Comparison of ENCODE assay signal across 32 mouse cellular contexts in genomic region chr3:76251385-76251784, GRCm38 (mm10).
"Had no signal": no experiment of that assay in that cellular context is flagged by ENCODE, and none has a peak within 500 bp of the region (broad histone marks: within the 10 kb centered on the region; RNA-seq: fewer than 3 reads in every experiment).

No protein-coding gene starts in this region.

- H3K4me1 ChIP-seq: limb, embryonic 10.5 days; limb, embryonic 12.5 days; limb, embryonic 13.5 days; limb, embryonic 15.5 days; liver, embryonic 12.5 days; liver, embryonic 13.5 days; liver, embryonic 15.5 days; lung, embryonic 15.5 days; megakaryocyte, embryonic 14.5 days; midbrain, embryonic 10.5 days; midbrain, embryonic 12.5 days; midbrain, embryonic 13.5 days; midbrain, embryonic 15.5 days; neural tube, embryonic 12.5 days had no signal

- H3K4me3 ChIP-seq: limb, embryonic 10.5 days; limb, embryonic 12.5 days; limb, embryonic 13.5 days; limb, embryonic 15.5 days; liver, embryonic 12.5 days; liver, embryonic 13.5 days; liver, embryonic 15.5 days; lung, embryonic 15.5 days; megakaryocyte, embryonic 14.5 days; midbrain, embryonic 10.5 days; midbrain, embryonic 12.5 days; midbrain, embryonic 13.5 days; midbrain, embryonic 15.5 days; myocyte; neural tube, embryonic 12.5 days had no signal

- H3K27me3 ChIP-seq: limb, embryonic 12.5 days; limb, embryonic 13.5 days; limb, embryonic 15.5 days; liver, embryonic 12.5 days; liver, embryonic 13.5 days; liver, embryonic 15.5 days; lung, embryonic 15.5 days; megakaryocyte, embryonic 14.5 days; midbrain, embryonic 12.5 days; midbrain, embryonic 13.5 days; midbrain, embryonic 15.5 days; neural tube, embryonic 12.5 days had no signal

- H3K9ac ChIP-seq: limb, embryonic 12.5 days; limb, embryonic 13.5 days; limb, embryonic 15.5 days; liver, embryonic 12.5 days; liver, embryonic 13.5 days; liver, embryonic 14.5 days; liver, embryonic 15.5 days; liver, postnatal 0 days; lung, embryonic 14.5 days; lung, embryonic 15.5 days; midbrain, embryonic 12.5 days; midbrain, embryonic 13.5 days; midbrain, embryonic 15.5 days; neural tube, embryonic 12.5 days had no signal

- H3K27ac ChIP-seq: limb, embryonic 10.5 days; limb, embryonic 12.5 days; limb, embryonic 13.5 days; limb, embryonic 15.5 days; liver, embryonic 12.5 days; liver, embryonic 13.5 days; liver, embryonic 14.5 days; liver, embryonic 15.5 days; lung, embryonic 15.5 days; macrophage; midbrain, embryonic 10.5 days; midbrain, embryonic 12.5 days; midbrain, embryonic 13.5 days; midbrain, embryonic 15.5 days; neural tube, embryonic 12.5 days had no signal

- ATAC-seq: liver, embryonic 12.5 days; liver, postnatal 0 days; lung, postnatal 0 days; midbrain, embryonic 13.5 days; midbrain, embryonic 15.5 days; midbrain, embryonic 16.5 days had no signal

- H3K4me2 ChIP-seq: limb, embryonic 12.5 days; limb, embryonic 13.5 days; limb, embryonic 15.5 days; liver, embryonic 11.5 days; liver, embryonic 12.5 days; liver, embryonic 13.5 days; liver, embryonic 15.5 days; lung, embryonic 14.5 days; lung, embryonic 15.5 days; midbrain, embryonic 11.5 days; midbrain, embryonic 12.5 days; midbrain, embryonic 13.5 days; midbrain, embryonic 15.5 days; neural tube, embryonic 12.5 days had no signal

- H3K9me3 ChIP-seq: limb, embryonic 10.5 days; limb, embryonic 12.5 days; limb, embryonic 13.5 days; limb, embryonic 15.5 days; liver, embryonic 12.5 days; liver, embryonic 13.5 days; liver, embryonic 15.5 days; lung, embryonic 15.5 days; megakaryocyte, embryonic 14.5 days; midbrain, embryonic 10.5 days; midbrain, embryonic 12.5 days; midbrain, embryonic 13.5 days; midbrain, embryonic 15.5 days; neural tube, embryonic 12.5 days had no signal

- H3K36me3 ChIP-seq: limb, embryonic 10.5 days; limb, embryonic 12.5 days; limb, embryonic 13.5 days; limb, embryonic 15.5 days; liver, embryonic 12.5 days; liver, embryonic 13.5 days; liver, embryonic 15.5 days; lung, embryonic 15.5 days; midbrain, embryonic 10.5 days; midbrain, embryonic 12.5 days; midbrain, embryonic 13.5 days; midbrain, embryonic 15.5 days; neural tube, embryonic 12.5 days had no signal

- DNase-seq: left cerebral cortex, postnatal 4 days; liver; liver, embryonic 13.5 days; liver, postnatal 0 days; lung, adult 18-20 months; lung, adult 2 months; lung, embryonic 14.5 days; lung, postnatal 10 days; lung, postnatal 14 days; lung, postnatal 36 days; lung, postnatal 4 days; midbrain, embryonic 14.5 days had no signal
